Mouse (Mus musculus) heart, postnatal 0 days (tissue): ENCODE results near the gene Cxcl14.

ENCODE experiments used
- CTCF ChIP-seq: IDR thresholded peaks from 2 replicates; pipeline ENCODE4 v1.5.1; 2016; ENCODE audit warnings: antibody characterized with exemption, control low read depth, low read depth
- EP300 ChIP-seq: IDR thresholded peaks from 2 replicates; pipeline ENCODE4 v1.6.1; 2016; ENCODE audit warnings: antibody characterized with exemption, low read depth

DNA sequence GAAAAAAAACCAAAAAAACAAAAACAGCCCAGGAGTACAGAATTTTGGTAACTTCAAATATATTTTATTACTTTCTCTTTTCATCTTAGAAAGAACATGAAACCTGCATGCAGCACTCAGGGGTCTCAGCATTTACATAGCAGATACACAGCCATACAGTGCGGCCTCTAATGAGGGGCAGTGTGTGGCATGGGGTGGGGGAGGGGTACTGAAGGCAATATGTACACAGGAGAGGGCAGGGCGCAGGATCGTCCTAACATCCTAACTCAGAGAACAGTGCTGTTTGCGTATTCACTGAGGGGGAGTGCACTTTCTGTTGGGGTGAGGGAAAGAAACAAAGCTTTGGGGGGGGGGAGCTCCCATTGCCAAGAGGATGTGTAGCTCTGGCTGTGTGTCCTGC is 7.8 kb downstream of the Cxcl14 start:
- TF ChIP-seq CTCF (no peak), EP300 (no peak)
